Mouse (Mus musculus) heart, postnatal 0 days (tissue): ENCODE measurements at regions not wholly inside any gene's neighbourhood (a gene's known extent, or its start where the extent isn't known, plus 50 kb on each side); places are given as distances from the start of the nearest gene placed in this dataset.

Experiments used
- CTCF ChIP-seq: IDR thresholded peaks from 2 replicates; pipeline ENCODE4 v1.5.1; 2016; ENCODE audit warnings: antibody characterized with exemption, control low read depth, low read depth
- EP300 ChIP-seq: IDR thresholded peaks from 2 replicates; pipeline ENCODE4 v1.6.1; 2016; ENCODE audit warnings: antibody characterized with exemption, low read depth

- TF ChIP-seq EP300 (no peak), CTCF (no peak)
Observed at GRCm38 (mm10) chr19:14685628-14686027, 87.8 kb upstream of the Tle4 start.
